Mouse (Mus musculus) liver, postnatal 0 days (tissue): ENCODE measurements around the gene Cdh11. TPM values are rescaled to one million over a fixed set of nuclear protein-coding genes. Genes with fewer than 3 reads are reported as not detected.

Experiments used
- ATAC-seq: fragments of 200-750 bp; cut with Nextera tagmentation; 2 replicates; pipeline ENCODE4 v1.8.0; 2017; ENCODE audit warnings: mild to moderate bottlenecking, moderate library complexity
- DNase-seq: peaks from one replicate; pipeline ENCODE4 v3.0.0-alpha.2; 2016
- H3K27ac ChIP-seq: fragments of 300-500 bp; sonication (generic); 2 replicates; pipeline ENCODE4 v1.5.1; 2014; ENCODE audit warnings: antibody characterized with exemption, moderate library complexity, mild to moderate bottlenecking, low read depth
- H3K27me3 ChIP-seq: fragments of 300-500 bp; sonication (generic); 2 replicates; pipeline ENCODE4 v1.6.1; 2014; ENCODE audit warnings: low read length, control low read depth, mixed read lengths; ENCODE audit not compliant: insufficient read depth
- H3K36me3 ChIP-seq: fragments of 300-500 bp; sonication (generic); replicated peaks from 2 replicates; pipeline ENCODE4 v1.6.1; 2014; ENCODE audit warnings: mild to moderate bottlenecking, control low read depth, low read length, moderate library complexity, mixed read lengths; ENCODE audit not compliant: insufficient read depth
- H3K4me1 ChIP-seq: fragments of 300-500 bp; sonication (generic); 2 replicates; pipeline ENCODE4 v1.6.1; 2014; ENCODE audit warnings: antibody characterized with exemption, mild to moderate bottlenecking, control low read depth; ENCODE audit not compliant: insufficient read depth
- H3K4me2 ChIP-seq: fragments of 300-500 bp; sonication (generic); 2 replicates; pipeline ENCODE4 v1.6.1; 2014; ENCODE audit warnings: low read depth, mild to moderate bottlenecking, low read length, moderate library complexity, mixed read lengths
- H3K4me3 ChIP-seq: fragments of 300-500 bp; sonication (generic); 2 replicates; pipeline ENCODE4 v1.5.1; 2014; ENCODE audit warnings: low read depth, low read length
- H3K9ac ChIP-seq: fragments of 300-500 bp; sonication (generic); replicated peaks from 2 replicates; pipeline ENCODE4 v1.6.1; 2014; ENCODE audit warnings: mild to moderate bottlenecking, moderate library complexity
- H3K9me3 ChIP-seq: fragments of 300-500 bp; sonication (generic); 2 replicates; pipeline ENCODE4 v1.6.1; 2016; ENCODE audit warnings: mild to moderate bottlenecking, control low read depth, low read length, mixed read lengths
- CTCF ChIP-seq: sonication (generic); IDR thresholded peaks from 2 replicates; pipeline ENCODE4 v1.5.1; 2016; ENCODE audit warnings: antibody characterized with exemption, low read depth
- EP300 ChIP-seq: IDR thresholded peaks from 2 replicates; pipeline ENCODE4 v1.6.1; 2016; ENCODE audit warnings: antibody characterized with exemption, low read depth, mild to moderate bottlenecking
- WGBS: fragments of 180-500 bp; shearing (Covaris S2); extraction: QIAGEN DNeasy Blood & Tissue Kit; methylation state at CpG from one replicate; pipeline ENCODE4 v1.1.7; 2014; ENCODE audit not compliant: insufficient replicate concordance; 5-methylcytosine and 5-hydroxymethylcytosine counted together
- polyA plus RNA-seq: library from polyadenylated mRNA; unstranded; fragments of >200 nt; fragmentation: Nextera tagmentation; extraction: Ambion mirVana; gene quantifications from 2 replicates; pipeline ENCODE4 v1.2.1, GENCODE M21; 2015

Gene Cdh11
- polyA plus RNA-seq, 1 experiment from 2014 or later: 0.59 TPM

DNA sequence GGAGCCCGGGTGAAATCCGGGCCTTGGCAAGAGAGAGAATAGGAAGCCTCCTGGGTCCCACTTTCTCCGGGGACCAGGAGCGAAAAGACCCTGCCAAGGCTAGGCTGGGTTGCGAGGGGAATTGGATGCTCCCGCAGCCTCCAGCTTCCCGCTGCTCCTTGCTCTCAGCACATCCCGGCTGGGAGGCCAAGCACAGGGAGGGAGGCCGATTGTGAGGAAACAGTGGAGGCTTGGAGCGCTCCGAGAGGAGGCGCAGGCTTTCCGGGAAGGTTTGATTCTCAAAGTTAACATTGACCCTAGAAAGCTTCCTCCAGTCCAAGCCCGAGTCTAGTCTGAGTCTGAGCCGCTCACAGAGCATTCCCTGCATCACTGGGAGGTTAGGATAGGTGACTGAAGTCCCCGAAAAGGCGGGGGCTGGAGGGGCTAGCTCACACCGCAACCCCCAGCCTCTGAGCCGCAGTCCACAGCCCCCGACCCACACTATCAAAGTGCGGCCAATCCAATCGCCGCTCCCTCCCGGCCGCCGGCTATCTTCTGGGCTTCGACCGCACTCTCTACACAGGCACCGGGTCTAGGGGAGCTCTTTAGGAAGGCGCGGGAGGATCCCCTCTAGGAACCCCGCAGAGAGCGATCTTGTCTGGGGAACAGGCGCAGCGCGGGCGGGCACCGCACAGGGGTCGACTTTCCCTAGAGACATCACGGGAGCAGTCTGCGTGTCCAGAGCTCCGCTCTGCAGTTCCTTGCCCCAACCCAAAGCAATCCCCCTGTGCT is 1.4 kb downstream of the Cdh11 start:
- DNase-seq: no peak
- H3K9ac ChIP-seq: no peak overlapping the region

DNA sequence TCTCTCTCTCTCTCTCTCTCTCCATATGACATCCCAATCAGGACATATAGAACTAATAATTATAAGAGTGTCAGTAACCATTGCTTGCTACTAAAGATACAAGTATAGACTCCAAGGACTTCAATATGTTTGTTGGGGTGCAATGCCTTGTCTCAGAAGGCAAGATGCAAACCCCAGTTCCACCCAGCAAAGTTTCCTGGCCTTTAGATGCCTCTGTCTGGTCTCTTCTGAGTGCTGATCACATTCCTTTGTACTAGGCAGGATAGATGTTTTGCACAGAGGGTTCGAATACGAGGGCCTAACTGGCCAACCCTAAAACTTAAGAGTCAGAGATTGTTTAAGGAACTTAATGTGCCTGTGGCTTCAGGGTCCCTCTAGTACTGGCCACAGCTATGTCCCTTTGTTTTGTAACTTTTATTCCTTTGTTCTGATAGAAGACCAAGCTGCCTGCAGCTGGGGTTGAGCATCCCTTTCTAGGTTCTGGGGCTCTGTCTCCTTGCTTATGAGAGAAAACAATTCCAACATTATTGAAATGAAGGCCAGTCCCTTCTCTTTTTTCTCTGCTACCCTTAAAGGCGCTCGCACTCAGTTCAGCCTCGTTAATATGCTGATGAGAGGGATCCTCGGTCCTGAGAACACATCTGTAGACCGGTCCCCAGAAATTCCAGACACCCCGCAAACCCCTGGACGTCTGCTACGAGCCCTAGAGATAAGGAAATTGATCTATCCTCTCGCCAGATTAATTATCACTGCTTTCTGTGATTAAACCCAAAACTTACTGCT is 2.5 kb downstream of the Cdh11 start:
- TF ChIP-seq CTCF: no peak
- TF ChIP-seq EP300: no peak
- DNase-seq: no peak
- ATAC-seq: no peak
- WGBS: 11% methylated on average over 11 of the region's 11 CpGs
- Histone ChIP-seq H3K9me3 (no peaks in the 10 kb centered on the region), H3K4me3 (no peak overlapping the region), H3K4me2 (no peak overlapping the region), H3K27me3 (peaks cover 50% of the 10 kb centered on the region), H3K27ac (no peak overlapping the region), H3K9ac (no peak overlapping the region), H3K36me3 (no peaks in the 10 kb centered on the region), H3K4me1 (no peaks in the 10 kb centered on the region)

More for the DNA sequence above, 1.4 kb downstream of the Cdh11 start:
- TF ChIP-seq CTCF (no peak), EP300 (no peak)
- peak overlapping the region; percentile 26 for H3K4me3 ChIP-seq
- peak overlapping the region; percentile 44 for H3K4me2 ChIP-seq
- no peak overlapping the region for H3K27ac ChIP-seq
- no peaks in the 10 kb centered on the region for H3K9me3 ChIP-seq
- ATAC-seq: no peak
- 2% methylated on average over 42 of the region's 42 CpGs for WGBS
- peaks cover 55% of the 10 kb centered on the region for H3K27me3 ChIP-seq
- no peaks in the 10 kb centered on the region for H3K4me1 ChIP-seq
- no peaks in the 10 kb centered on the region for H3K36me3 ChIP-seq

DNA sequence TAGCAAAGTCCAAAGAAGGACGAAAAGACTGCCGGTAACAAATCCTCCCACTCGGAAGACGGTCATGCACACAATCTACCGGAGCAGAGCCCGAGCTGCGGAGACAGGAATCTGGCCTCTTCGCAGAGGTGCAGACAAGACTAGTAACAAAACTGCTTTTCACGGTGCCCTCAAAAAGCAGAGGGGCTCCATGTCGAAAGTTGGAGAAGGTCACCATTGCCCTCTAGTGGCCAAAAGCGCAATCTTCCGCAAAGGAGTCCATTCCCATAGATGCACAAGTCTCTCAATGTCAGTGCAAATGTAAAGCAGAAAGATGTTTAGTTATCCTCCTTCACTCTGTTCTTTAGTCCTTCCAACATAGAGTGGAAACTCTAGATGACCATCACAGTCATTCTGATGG is 4.5 kb downstream of the Cdh11 start:
- DNase-seq (peak; percentile 53), ATAC-seq (no peak)
- Histone ChIP-seq H3K27me3 (peaks cover 34% of the 10 kb centered on the region), H3K4me2 (peak overlapping the region; percentile 30; the same call in 1 of the 2 replicates), H3K27ac (no peak overlapping the region), H3K4me1 (no peaks in the 10 kb centered on the region), H3K9ac (no peak overlapping the region), H3K4me3 (no peak overlapping the region), H3K9me3 (no peaks in the 10 kb centered on the region), H3K36me3 (no peaks in the 10 kb centered on the region)
- under 1% methylated on average over 12 of the region's 12 CpGs for WGBS
- peak; percentile 81 for TF ChIP-seq CTCF
- no peak for TF ChIP-seq EP300

DNA sequence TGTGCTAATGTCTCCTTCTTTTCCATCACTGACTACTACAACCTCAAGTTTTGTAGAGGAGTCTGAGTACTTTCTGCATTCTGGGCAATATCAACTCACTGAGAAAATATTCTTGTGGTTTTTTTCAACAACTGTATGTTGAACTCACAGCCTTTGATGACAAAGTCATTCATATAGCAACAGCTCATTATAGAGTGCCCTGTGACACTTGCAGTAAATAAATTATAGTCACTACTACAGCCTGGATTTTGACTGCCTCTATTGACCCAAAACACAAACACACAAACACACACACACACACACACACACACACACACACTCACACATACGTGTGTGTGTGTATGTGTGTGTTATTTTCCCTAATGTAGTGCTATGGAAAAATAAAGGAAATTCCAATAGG is 10.8 kb downstream of the Cdh11 start:
- no peak overlapping the region for H3K4me3 ChIP-seq
- TF ChIP-seq CTCF (no peak), EP300 (no peak)
- H3K9me3 ChIP-seq: no peaks in the 10 kb centered on the region
- H3K27me3 ChIP-seq: no peaks in the 10 kb centered on the region
- no peak overlapping the region for H3K27ac ChIP-seq
- no peaks in the 10 kb centered on the region for H3K4me1 ChIP-seq
- DNase-seq (no peak), ATAC-seq (no peak)
- WGBS: 71% methylated on average over 1 of the region's 1 CpGs
- no peak overlapping the region for H3K4me2 ChIP-seq
- no peak overlapping the region for H3K9ac ChIP-seq
- no peaks in the 10 kb centered on the region for H3K36me3 ChIP-seq

DNA sequence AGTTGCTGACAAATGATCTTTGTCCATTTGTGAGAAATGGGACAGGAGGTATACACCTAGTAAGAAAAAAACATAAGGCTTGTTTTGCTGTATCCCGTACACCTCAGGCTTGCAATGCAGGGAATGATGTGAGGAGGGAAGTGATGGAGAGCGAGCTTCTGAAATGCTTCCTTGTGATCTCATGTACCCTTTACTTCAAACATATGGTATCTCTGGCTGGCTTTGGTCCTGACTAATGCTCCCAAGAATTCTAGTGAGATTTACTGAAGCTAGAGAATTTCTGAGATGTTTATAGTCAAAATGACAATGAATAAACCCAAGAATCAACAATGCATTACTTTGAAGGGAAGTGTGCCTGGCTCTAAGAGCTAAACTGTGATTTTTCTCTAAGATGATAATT is 14.0 kb downstream of the Cdh11 start:
- no peaks in the 10 kb centered on the region for H3K36me3 ChIP-seq
- ATAC-seq: no peak
- H3K27me3 ChIP-seq: no peaks in the 10 kb centered on the region
- no peak for DNase-seq
- no peak overlapping the region for H3K9ac ChIP-seq
- no peak overlapping the region for H3K27ac ChIP-seq
- no peaks in the 10 kb centered on the region for H3K4me1 ChIP-seq
- no peaks in the 10 kb centered on the region for H3K9me3 ChIP-seq
- WGBS: 76% methylated on average over 2 of the region's 2 CpGs
- no peak for TF ChIP-seq CTCF
- no peak for TF ChIP-seq EP300
- no peak overlapping the region for H3K4me2 ChIP-seq
- H3K4me3 ChIP-seq: no peak overlapping the region

DNA sequence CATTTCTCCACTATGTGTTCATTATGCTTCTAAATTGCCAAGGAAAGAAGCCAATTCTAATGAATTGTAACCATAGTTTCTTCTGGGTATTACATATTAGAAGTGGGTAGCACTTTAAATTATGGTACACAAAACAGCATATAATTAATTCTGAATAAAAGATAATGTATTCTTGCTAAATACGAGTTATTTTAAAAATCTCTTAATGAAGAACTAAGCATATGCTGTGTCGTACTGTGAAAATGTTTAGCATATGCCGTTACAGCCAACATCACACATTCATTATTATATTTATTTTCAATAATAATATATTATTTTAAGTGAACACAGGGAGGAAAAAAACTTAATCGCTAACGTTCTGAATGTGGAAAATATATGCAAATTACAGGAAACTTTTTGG is 31.6 kb downstream of the Cdh11 start:
- no peak overlapping the region for H3K27ac ChIP-seq
- 82% methylated on average over 5 of the region's 5 CpGs for WGBS
- H3K27me3 ChIP-seq: no peaks in the 10 kb centered on the region
- H3K36me3 ChIP-seq: no peaks in the 10 kb centered on the region
- no peak for ATAC-seq
- no peak for TF ChIP-seq CTCF
- TF ChIP-seq EP300: no peak
- no peak overlapping the region for H3K4me2 ChIP-seq
- no peak overlapping the region for H3K4me3 ChIP-seq
- no peak overlapping the region for H3K9ac ChIP-seq
- H3K9me3 ChIP-seq: no peaks in the 10 kb centered on the region
- H3K4me1 ChIP-seq: no peaks in the 10 kb centered on the region
- no peak for DNase-seq
